Mouse (Mus musculus) heart, embryonic 13.5 days (tissue): ENCODE results near the gene 1110008P14Rik. TPM values are rescaled to one million over a fixed set of nuclear protein-coding genes. Genes with fewer than 3 reads are reported as not detected.

Source experiments
- ATAC-seq: fragments of 200-750 bp; cut with Nextera tagmentation; 2 replicates; pipeline ENCODE4 v1.8.0; 2017; ENCODE audit warnings: moderate TSS enrichment; ENCODE audit not compliant: insufficient number of reproducible peaks, low FRiP score, low TSS enrichment; ENCODE audit errors: extremely low read depth
- H3K27ac ChIP-seq: fragments of 300-500 bp; sonication (generic); replicated peaks from 2 replicates; pipeline ENCODE4 v1.5.1; 2015; ENCODE audit warnings: moderate library complexity, mild to moderate bottlenecking, inconsistent platforms
- H3K27me3 ChIP-seq: fragments of 300-500 bp; sonication (generic); replicated peaks from 2 replicates; pipeline ENCODE4 v1.6.1; 2015; ENCODE audit warnings: mild to moderate bottlenecking, inconsistent platforms
- H3K36me3 ChIP-seq: fragments of 300-500 bp; sonication (generic); 2 replicates; pipeline ENCODE4 v1.6.1; 2015; ENCODE audit warnings: mild to moderate bottlenecking, inconsistent platforms
- H3K4me1 ChIP-seq: fragments of 300-500 bp; sonication (generic); 2 replicates; pipeline ENCODE4 v1.6.1; 2015; ENCODE audit warnings: inconsistent platforms
- H3K4me2 ChIP-seq: fragments of 300-500 bp; sonication (generic); 2 replicates; pipeline ENCODE4 v1.6.1; 2015; ENCODE audit warnings: inconsistent platforms, mild to moderate bottlenecking, moderate library complexity
- H3K4me3 ChIP-seq: fragments of 300-500 bp; sonication (generic); 2 replicates; pipeline ENCODE4 v1.5.1; 2015; ENCODE audit warnings: moderate library complexity, mild to moderate bottlenecking, inconsistent platforms
- H3K9ac ChIP-seq: fragments of 300-500 bp; sonication (generic); 2 replicates; pipeline ENCODE4 v1.6.1; 2015; ENCODE audit warnings: inconsistent platforms, mild to moderate bottlenecking, moderate library complexity
- H3K9me3 ChIP-seq: fragments of 300-500 bp; sonication (generic); 2 replicates; pipeline ENCODE4 v1.6.1; 2016; ENCODE audit warnings: inconsistent platforms
- WGBS: fragments of 180-500 bp; shearing (Covaris S2); methylation state at CpG from one replicate; pipeline ENCODE4 v1.1.7; 2015; ENCODE audit warnings: mixed read lengths; 5-methylcytosine and 5-hydroxymethylcytosine counted together
- polyA plus RNA-seq: library from polyadenylated mRNA; unstranded; fragments of >200 nt; fragmentation: Nextera tagmentation; extraction: Ambion mirVana; gene quantifications from 2 replicates; pipeline ENCODE4 v1.2.1, GENCODE M21; 2015

Gene 1110008P14Rik
- polyA plus RNA-seq, 1 experiment from 2014 or later = 47.5 TPM

- Histone ChIP-seq H3K9me3 (no peaks in the 10 kb centered on the region), H3K27me3 (peaks cover 29% of the 10 kb centered on the region), H3K4me2 (no peak overlapping the region), H3K27ac (no peak overlapping the region), H3K4me1 (no peaks in the 10 kb centered on the region), H3K4me3 (no peak overlapping the region), H3K36me3 (peaks cover 3% of the 10 kb centered on the region; the same call in 1 of the 2 replicates), H3K9ac (no peak overlapping the region)
- 73% methylated on average over 13 of the region's 13 CpGs for WGBS
- ATAC-seq = no peak
Observed at GRCm38 (mm10) chr2:32340836-32341633, 40.7 kb downstream of the 1110008P14Rik start.

DNA sequence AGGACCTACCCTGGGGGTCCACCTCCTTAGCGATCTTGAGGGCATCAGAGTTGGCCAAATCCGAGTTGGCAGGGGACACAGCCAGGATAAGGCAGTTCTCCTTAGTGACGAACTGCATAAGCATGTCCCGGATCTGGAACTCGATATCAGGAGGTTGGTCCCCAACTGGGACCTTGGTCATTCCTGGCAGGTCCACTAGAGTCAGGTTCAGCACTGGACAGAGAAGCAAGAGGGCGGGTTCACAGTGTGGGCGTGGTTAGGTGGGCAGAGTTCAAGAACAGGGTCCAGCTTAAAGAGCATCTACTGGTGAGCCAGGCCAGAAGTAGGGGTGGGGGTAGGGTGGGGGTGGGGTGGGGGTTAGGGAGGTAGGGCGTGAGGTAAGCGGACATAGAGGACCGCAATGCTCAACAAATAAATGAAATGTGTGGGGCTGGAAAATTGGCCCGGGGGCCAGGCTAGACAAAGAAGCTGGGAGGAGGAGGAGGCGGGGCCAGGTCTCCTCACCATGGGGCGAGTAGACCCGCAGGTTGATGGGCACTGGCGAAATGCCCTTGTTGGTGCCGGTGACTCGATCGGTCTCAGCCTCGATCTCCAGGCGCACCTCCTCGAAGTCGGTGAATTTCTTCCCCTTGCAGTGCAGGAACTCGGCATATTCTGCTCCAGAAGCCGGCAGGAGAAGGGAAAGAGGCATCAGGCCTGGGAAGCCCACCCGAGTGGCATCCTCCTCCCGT is 41.7 kb downstream of the 1110008P14Rik start:
- no peak overlapping the region for H3K4me3 ChIP-seq
- peaks cover 38% of the 10 kb centered on the region for H3K27me3 ChIP-seq
- H3K4me2 ChIP-seq = no peak overlapping the region
- ATAC-seq = no peak
- H3K9me3 ChIP-seq = no peaks in the 10 kb centered on the region
- H3K4me1 ChIP-seq = no peaks in the 10 kb centered on the region
- H3K36me3 ChIP-seq = peaks cover 3% of the 10 kb centered on the region; the same call in 1 of the 2 replicates
- H3K9ac ChIP-seq = no peak overlapping the region
- no peak overlapping the region for H3K27ac ChIP-seq
- 36% methylated on average over 26 of the region's 26 CpGs for WGBS

GRCm38 (mm10) chr2:32335888-32336287 is 45.9 kb downstream of the 1110008P14Rik start:
- Histone ChIP-seq H3K9me3 (no peaks in the 10 kb centered on the region), H3K4me3 (no peak overlapping the region), H3K27ac (no peak overlapping the region), H3K9ac (no peak overlapping the region), H3K4me2 (no peak overlapping the region), H3K36me3 (peaks cover 3% of the 10 kb centered on the region; the same call in 1 of the 2 replicates), H3K27me3 (peaks cover 63% of the 10 kb centered on the region), H3K4me1 (no peaks in the 10 kb centered on the region)
- WGBS = 42% methylated on average over 15 of the region's 15 CpGs
- ATAC-seq = no peak

DNA sequence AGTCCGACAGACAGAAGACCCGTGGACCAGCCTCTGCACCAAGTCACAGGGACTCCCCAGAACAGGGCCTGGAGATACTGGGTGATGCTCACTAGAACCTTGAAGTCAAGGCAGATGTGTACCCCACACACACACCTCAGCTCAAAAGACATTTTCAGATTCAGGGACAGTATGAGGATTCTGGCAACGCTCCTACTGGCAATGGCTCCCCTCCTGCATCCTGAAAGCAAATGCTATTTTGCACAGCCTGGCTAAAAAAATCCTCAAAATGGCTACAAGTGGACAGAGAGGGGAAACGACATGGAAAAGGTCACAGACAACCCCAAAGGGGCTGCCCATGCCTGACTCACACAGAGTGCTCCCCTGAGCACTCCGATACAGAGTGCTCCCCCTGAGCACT is 49.6 kb downstream of the 1110008P14Rik start:
- peaks cover 11% of the 10 kb centered on the region; the same call in 1 of the 2 replicates for H3K4me1 ChIP-seq
- ATAC-seq = no peak
- H3K9me3 ChIP-seq = no peaks in the 10 kb centered on the region
- no peak overlapping the region for H3K9ac ChIP-seq
- H3K36me3 ChIP-seq = no peaks in the 10 kb centered on the region
- no peak overlapping the region for H3K27ac ChIP-seq
- 77% methylated on average over 5 of the region's 5 CpGs for WGBS
- no peak overlapping the region for H3K4me2 ChIP-seq
- H3K27me3 ChIP-seq = peaks cover 49% of the 10 kb centered on the region
- no peak overlapping the region for H3K4me3 ChIP-seq

GRCm38 (mm10) chr2:32329531-32329930 is 52.2 kb downstream of the 1110008P14Rik start:
- H3K27me3 ChIP-seq = peaks cover 24% of the 10 kb centered on the region
- 26% methylated on average over 6 of the region's 6 CpGs for WGBS
- no peaks in the 10 kb centered on the region for H3K9me3 ChIP-seq
- ATAC-seq = no peak
- no peak overlapping the region for H3K4me3 ChIP-seq
- H3K4me2 ChIP-seq = no peak overlapping the region
- H3K36me3 ChIP-seq = no peaks in the 10 kb centered on the region
- peak overlapping the region; percentile 76 for H3K27ac ChIP-seq
- H3K9ac ChIP-seq = peak overlapping the region; percentile 61; the same call in 1 of the 2 replicates
- peaks cover 11% of the 10 kb centered on the region; the same call in 1 of the 2 replicates for H3K4me1 ChIP-seq

DNA sequence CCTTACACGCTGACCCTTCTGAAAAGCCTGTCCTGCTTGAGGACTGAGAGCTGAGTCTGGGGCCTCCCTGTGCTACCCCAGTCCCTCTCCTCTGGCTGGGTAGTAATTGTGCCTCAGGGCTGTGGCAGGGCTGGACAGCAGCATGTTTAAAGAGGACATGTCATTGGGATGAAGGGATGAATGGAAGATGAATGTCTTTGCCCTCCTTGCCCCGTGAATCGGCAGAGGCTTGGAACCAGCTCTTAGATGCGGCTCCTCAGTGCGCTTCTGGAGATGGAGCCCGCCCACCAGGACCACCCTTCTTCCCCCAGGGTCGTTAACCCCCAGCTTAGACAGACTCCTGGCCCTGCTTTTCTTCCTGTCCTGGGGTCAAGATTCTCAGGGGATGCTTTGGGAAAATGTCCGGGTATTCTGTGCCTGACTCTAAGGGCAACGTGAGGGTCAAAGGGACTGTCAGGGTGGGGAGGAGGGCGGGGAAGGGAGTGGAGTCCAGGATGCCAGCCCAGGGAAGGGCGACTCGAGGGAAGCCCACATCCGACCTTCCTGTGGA is 52.8 kb downstream of the 1110008P14Rik start:
- Histone ChIP-seq H3K4me1 (peaks cover 11% of the 10 kb centered on the region; the same call in 1 of the 2 replicates), H3K27me3 (peaks cover 18% of the 10 kb centered on the region), H3K9ac (peak overlapping the region; percentile 61), H3K9me3 (no peaks in the 10 kb centered on the region), H3K4me3 (no peak overlapping the region), H3K36me3 (no peaks in the 10 kb centered on the region), H3K27ac (peak overlapping the region; percentile 76), H3K4me2 (no peak overlapping the region)
- ATAC-seq = no peak
- WGBS = 40% methylated on average over 13 of the region's 13 CpGs

- 80% methylated on average over 4 of the region's 4 CpGs for WGBS
Observed at GRCm38 (mm10) chr2:32327200-32327599, 54.5 kb downstream of the 1110008P14Rik start.

More at GRCm38 (mm10) chr2:32327200-32327599, 54.5 kb downstream of the 1110008P14Rik start:
- H3K9ac ChIP-seq = no peak overlapping the region
- no peaks in the 10 kb centered on the region for H3K36me3 ChIP-seq
- peaks cover 14% of the 10 kb centered on the region; the same call in 1 of the 2 replicates for H3K4me1 ChIP-seq
- ATAC-seq = no peak
- no peaks in the 10 kb centered on the region for H3K9me3 ChIP-seq
- no peak overlapping the region for H3K4me3 ChIP-seq
- H3K27me3 ChIP-seq = peaks cover 2% of the 10 kb centered on the region
- no peak overlapping the region for H3K27ac ChIP-seq
- H3K4me2 ChIP-seq = no peak overlapping the region

Other genes starting within 250 kb of the 1110008P14Rik start
- 24.5 and 25.1 TPM in 2 replicates for gene Prrc2b, start 230.9 kb downstream of the 1110008P14Rik start, polyA plus RNA-seq
- 16.0 and 18.8 TPM in 2 replicates for gene Pomt1, start 145.3 kb downstream of the 1110008P14Rik start, polyA plus RNA-seq
- gene Uck1, start 121.8 kb downstream of the 1110008P14Rik start, polyA plus RNA-seq = 44.8 and 45.3 TPM in 2 replicates
- 22.0 and 22.2 TPM in 2 replicates for gene Golga2, start 94.6 kb downstream of the 1110008P14Rik start, polyA plus RNA-seq
- gene Swi5, start 93.9 kb downstream of the 1110008P14Rik start, polyA plus RNA-seq = 286 and 336 TPM in 2 replicates
- 32.9 and 35.2 TPM in 2 replicates for gene Ciz1, start 29.6 kb downstream of the 1110008P14Rik start, polyA plus RNA-seq
- gene Dnm1, start 28.6 kb downstream of the 1110008P14Rik start, polyA plus RNA-seq = 3.4 and 4.5 TPM in 2 replicates
- 0.91 and 0.98 TPM in 2 replicates for gene Lcn2, start 6.3 kb upstream of the 1110008P14Rik start, polyA plus RNA-seq
- 35.3 and 36.1 TPM in 2 replicates for gene Ptges2, start 14.0 kb upstream of the 1110008P14Rik start, polyA plus RNA-seq
- gene Naif1, start 68.5 kb upstream of the 1110008P14Rik start, polyA plus RNA-seq = 4.2 and 5.0 TPM in 2 replicates
- 10.7 and 10.9 TPM in 2 replicates for gene Slc25a25, start 69.5 kb upstream of the 1110008P14Rik start, polyA plus RNA-seq
- gene Fam102a, start 153.4 kb upstream of the 1110008P14Rik start, polyA plus RNA-seq = 5.4 and 5.7 TPM in 2 replicates
- 72.9 and 81.4 TPM in 2 replicates for gene Dpm2, start 188.9 kb upstream of the 1110008P14Rik start, polyA plus RNA-seq
- 0.36 TPM in 1 of 2 replicates, not detected in the other for gene Pip5kl1, start 192.9 kb upstream of the 1110008P14Rik start, polyA plus RNA-seq
- gene 9430097D07Rik, start 193.7 kb upstream of the 1110008P14Rik start, polyA plus RNA-seq = 0.21 TPM in 1 of 2 replicates, not detected in the other
- gene St6galnac4, start 205.2 kb upstream of the 1110008P14Rik start, polyA plus RNA-seq = 37.6 and 38.7 TPM in 2 replicates
- gene St6galnac6, start 217.8 kb upstream of the 1110008P14Rik start, polyA plus RNA-seq = 24.8 and 29.1 TPM in 2 replicates
- gene Ak1, start 239.8 kb upstream of the 1110008P14Rik start, polyA plus RNA-seq = 302 and 318 TPM in 2 replicates